Mouse (Mus musculus): ENCODE data around the gene Gm10306. TPM values are rescaled to one million over a fixed set of nuclear protein-coding genes. Genes with fewer than 3 reads are reported as not detected.

The Gm10306 gene
- not detected for total RNA-seq (2023)

GRCm38 (mm10) chr4:94556265-94557054 lies at the start of gene Gm10306, which contains the start of gene Caap1:
TSS of gene Gm10306 (plus strand) at chr4:94556546.
TSS of gene Caap1 (minus strand) at chr4:94556796.

GRCm38 (mm10) chr4:94603031-94603629 lies 46.8 kb downstream of the Gm10306 start, which contains the start of gene Plaa:
TSS of gene Plaa (minus strand) at chr4:94603244.

Other genes starting within 250 kb of the Gm10306 start
- 10 to 100 TPM; 10.6 to 13.2 TPM for gene Caap1, start 250 bp downstream of the Gm10306 start, total RNA-seq (2023)
- 10 to 100 TPM; 54.0 to 58.4 TPM for gene Plaa, start 46.7 kb downstream of the Gm10306 start, total RNA-seq (2023)
- gene Ift74, start 57.9 kb downstream of the Gm10306 start, total RNA-seq (2023), result 1 to 10 TPM; 3.3 to 3.5 TPM
- not detected for gene Lrrc19, start 93.6 kb downstream of the Gm10306 start, total RNA-seq (2023)
- under 1 TPM in 1 of 2 experiments, not detected in 1; 0.29 TPM for gene Tek, start 182.7 kb downstream of the Gm10306 start, total RNA-seq (2023)

All from T-cell, adult 66 days (primary cell).